Mouse (Mus musculus) left cerebral cortex, adult 18-20 months (tissue): ENCODE results near the gene Exoc4. TPM values are rescaled to one million over a fixed set of nuclear protein-coding genes. Genes with fewer than 3 reads are reported as not detected.
A peak's percentile ranks its signal among the peaks of the same experiment; 100 is the strongest.

Experiments
- DNase-seq, 2 experiments: peaks; one replicate each; pipeline ENCODE4 v3.0.0; 2021 to 2022; ENCODE audit warnings: low spot score in 2 of 2, mixed read lengths in 1 of 2
- total RNA-seq, 2 experiments: library from RNA; stranded (reverse); gene quantifications; 2 replicates each; pipeline ENCODE4 v1.2.3; 2021

The Exoc4 gene
- total RNA-seq, 2 experiments from 2014 or later = 71.3 to 76.3 TPM

DNA sequence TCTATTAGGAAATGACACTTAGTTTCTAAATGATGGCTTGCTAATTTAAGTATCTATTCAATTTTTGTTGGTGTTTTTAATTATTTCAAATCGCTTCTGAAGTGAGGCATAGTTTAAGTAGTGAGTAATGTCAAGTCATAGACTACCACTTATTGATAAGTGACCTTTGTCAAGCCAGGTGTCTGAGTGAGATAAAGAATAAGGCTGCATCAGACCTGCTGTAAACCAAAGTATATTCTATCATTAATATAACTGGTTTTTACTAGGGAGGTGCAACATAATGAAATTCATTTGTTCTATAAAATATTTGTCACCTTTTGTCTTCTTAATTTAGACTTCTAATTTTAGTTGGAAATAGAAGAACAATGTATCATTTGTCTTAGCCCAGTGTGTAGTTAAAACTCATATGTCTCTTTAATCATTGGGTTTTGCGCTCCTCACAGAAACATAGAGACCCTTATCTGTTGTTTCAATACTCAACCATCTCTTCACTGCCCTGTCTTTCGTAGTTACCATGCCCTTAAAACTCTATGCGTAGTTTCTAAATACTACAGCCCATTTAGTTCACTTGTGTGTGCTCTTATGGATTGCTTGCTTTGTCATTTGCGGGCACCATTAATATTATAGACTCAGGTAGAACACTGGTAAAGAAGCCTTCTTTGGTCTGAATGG lies 217.4 kb downstream of the Exoc4 start:
- DNase-seq = no peak

DNA sequence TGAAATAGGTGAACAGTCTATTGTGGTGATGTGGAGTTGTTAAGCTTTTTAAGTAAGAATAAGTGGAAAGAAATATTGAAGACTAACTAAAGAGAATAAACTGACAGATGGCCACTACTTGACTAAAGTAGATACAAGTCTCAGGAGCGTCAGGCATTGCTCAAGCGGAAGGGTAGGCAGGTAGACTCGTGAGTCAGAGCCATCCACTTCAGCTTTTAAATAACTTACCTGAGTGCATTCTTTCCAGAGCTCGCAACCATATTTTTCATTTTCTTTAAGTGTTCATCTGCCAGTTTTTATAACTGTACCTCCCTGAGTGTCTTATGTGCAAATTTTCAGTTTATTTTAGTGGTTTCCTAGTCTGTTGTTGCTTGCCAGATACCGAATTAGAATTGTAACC lies 219.6 kb downstream of the Exoc4 start:
- DNase-seq = no peak

DNA sequence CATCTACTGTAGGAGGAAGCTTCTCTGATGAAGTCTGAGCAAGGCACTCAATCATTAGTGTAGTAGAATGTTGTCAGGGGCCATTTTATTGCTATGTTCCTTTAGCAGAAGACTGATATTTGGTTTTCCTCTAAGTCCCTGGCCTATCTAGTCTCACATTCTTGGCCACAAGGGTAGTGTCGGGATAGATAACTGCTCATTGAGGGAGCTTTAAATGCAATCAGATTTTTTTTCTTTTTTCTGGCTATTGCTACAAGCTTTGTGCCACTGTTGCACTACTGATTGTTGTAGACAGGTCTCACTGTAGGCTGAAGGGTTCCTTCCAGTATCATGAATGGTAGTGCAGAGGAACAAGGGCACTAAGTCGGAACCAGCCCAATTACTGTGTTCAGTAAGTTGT lies 227.2 kb downstream of the Exoc4 start:
- no peak for DNase-seq

DNA sequence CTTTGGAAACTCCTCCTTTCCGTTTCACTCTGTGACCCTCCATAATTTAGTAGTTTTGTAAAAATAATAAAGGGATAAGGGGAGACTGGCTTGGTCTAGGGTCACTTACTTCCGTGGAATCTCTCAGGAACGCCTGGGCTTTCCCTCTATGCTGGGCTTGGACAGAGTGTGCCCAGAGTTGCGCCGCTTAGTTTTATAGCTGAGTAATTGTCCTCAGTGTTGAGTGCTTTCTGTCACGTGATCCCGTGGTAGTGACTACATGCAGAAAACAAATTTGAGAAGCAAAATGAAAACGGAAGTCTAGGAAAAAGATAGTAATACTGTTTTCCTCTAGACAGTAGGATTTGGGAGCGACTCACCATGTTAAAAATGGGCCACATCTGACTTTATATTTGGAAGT lies 235.7 kb downstream of the Exoc4 start:
- DNase-seq = no peak

DNA sequence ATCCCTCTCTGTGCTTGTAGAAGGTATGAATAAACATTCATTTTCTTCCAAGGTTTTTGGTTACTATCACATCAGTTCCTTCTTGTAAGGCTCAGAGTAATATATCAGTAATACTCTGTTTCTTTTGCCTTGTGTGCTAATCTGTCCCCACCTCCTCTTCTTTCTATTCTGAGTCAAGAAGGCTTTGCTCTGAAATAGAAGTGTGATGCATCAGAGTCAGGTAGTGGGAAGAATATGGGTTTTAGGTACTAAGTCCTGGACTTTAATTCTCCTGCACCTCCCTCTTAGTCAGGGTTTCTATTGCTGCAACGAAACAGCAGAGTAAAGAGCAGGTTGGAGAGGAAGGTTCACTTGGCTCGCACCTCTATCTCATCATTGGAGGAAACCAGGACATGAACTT lies 240.9 kb downstream of the Exoc4 start:
- DNase-seq = no peak

DNA sequence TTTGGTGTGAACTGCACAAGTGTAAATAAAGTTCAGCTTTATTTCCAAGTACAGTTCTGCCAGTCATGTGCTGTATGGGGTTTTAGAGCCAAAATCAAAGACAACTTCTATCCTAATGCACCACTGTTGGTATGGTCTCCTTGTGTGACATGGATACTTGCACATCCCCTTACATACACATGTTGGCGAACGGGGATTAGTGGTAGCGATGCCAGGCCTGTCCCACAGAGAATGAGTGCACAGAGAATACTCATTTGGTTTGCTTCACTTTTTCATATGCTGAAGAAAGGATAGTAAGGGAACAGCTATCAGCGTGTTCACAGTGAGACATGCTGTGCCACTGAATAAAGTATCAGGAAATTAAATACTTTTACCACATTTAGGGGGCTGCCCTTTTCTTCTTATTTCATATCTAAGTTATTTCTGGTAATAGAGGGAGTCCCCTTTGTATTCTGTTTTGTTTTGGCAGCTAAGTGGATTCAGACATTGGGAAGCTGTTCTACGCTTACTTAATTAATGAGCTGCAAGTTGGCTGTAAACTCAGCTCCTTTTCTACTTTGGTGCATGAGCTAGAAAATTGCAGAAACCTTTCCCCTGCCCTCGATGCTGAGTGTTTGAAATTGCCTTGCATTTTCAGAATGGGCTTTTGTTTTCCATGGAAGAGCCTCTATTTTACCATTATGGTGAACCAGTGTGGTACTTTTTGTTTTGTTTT lies 247.4 kb downstream of the Exoc4 start:
- DNase-seq = no peak

DNA sequence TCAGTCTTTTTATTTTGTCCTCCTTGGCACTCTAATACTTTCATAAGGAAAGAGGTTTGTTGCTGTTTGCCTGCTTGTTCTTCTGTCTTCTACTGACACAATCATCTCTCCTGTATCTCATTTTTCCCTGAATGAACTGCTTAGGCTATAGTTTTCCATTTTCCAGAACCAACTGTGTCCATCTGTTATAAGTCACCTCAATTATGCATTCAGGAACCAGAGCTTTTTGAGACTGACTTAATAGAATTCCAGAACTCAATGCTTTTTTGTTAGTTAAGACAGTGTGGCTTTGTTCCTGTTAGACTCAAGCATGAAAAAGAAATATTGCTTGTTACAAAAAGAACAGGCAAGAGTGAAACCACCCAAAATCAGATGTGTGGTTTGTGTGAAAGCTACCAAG lies 248.5 kb downstream of the Exoc4 start:
- no peak for DNase-seq

DNA sequence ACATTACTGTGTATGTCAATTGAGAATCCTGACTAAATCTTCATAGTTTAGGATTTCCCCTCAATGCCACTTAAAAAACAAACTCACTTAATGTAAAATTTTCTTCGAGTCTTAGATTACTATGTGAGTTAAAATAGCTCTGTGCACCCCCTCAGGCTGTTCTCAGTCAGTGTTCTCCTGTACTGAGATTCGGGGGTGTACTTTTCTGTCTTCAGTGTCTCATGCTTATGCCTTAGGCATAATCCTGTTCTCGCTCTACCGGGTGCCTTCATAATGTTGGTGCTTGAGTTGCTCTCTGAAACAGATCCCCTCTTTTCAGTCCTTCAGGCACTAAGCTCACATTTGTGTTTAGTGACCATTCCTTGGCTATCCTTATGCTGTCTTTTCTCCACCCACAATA lies 253.5 kb downstream of the Exoc4 start:
- peak in 1 of 2 experiments; percentile 27 for DNase-seq

DNA sequence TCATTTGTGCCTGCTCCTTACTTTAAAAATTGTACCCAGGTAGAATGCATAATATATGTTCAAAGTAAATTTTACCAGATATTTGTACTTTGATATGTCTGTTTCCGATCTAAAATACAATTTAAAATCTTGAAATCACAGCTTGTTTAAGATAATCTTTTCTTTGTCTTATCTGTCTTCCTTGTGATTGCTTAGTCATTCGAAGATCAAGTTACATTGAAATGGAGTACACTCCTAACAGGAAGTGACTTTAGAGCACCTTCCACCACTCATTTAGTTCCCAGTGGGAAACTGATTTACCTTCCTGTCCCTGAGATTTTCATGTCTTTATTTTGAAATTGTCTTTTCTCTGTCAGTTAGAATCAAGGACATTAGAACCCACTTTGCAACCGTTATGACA lies 254.5 kb downstream of the Exoc4 start:
- DNase-seq = no peak

DNA sequence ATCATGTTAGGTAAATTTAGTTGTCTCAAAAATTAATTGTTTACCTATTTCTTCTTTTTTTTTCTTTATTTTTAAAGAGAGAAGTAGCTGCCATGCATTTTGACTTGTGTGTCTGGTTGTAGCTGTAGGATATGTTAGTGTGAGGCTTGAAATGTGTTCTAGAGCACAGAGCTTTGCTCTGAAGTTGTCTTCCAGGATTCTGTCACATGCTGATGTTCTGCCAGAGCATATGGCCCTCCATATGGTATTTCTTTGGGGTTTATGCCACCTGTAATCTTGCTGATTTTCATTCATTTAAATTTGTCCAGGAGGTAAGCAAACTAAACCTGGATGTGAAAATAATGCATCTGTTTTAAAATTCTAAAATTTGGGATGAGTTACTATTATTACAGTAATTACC lies 258.2 kb downstream of the Exoc4 start:
- no peak for DNase-seq

DNA sequence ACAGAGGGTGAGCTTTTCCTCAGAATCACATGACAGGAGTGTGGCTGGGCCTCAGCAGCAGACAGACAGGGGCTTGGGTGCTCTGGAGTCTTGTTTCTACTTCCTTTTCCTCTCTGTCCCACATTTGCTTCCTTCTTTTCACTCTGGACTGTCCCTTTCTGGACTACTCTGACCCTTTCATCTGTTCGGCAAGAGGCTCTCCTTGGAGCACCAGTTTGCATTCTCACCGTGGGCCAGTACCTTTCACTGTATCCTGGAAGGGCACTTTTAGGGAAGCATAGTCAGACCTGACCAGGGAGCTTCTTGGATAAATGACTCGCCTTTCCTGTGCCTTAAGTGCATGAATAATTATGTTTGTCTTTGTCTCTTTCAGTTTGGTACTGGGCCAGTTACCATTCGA lies 266.5 kb downstream of the Exoc4 start:
- no peak for DNase-seq

DNA sequence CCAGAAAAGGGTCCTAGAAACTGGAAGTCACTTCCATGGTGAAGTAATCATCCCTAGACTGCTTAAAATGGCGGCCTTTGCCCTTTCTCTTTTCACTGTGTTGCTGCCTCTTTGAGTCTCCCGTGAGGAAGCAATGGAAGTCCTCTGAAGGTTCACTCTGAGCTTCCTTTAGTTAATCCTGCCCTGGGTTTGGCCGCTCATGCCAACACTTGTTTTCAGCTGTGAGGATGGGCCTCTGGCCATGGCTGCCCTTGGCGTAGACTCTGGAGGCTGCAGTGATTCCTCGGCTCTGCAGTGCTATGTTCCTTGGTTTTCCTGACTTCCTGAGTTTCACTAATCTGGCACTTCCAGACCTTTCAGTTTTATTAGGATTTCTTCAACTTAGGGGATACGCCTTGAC lies 267.9 kb downstream of the Exoc4 start:
- no peak for DNase-seq

DNA sequence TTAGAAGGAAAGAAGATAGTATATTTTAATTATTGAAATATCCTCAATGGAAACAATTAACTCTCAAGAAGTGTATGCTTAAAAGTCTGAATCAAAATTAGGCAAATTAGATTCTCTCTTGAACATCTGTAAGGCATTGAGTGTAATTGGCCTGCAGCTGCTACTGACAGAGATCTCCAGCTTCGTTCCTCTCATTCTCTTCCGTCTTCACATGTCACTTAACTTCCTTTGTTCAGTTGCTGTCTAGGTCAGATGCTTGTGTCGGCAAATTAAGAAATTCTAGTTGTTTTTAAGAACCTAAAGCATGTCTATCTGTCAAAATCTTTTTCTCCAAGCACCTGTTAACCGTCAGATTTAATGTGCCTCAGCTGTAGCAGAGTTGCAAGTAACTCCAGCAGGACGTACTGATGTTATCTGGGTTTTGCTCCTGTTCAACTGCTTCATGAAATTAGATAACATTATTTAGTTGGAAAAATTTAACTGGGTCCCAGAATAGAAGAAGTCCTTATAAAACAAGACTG lies 269.1 kb downstream of the Exoc4 start:
- DNase-seq = no peak

DNA sequence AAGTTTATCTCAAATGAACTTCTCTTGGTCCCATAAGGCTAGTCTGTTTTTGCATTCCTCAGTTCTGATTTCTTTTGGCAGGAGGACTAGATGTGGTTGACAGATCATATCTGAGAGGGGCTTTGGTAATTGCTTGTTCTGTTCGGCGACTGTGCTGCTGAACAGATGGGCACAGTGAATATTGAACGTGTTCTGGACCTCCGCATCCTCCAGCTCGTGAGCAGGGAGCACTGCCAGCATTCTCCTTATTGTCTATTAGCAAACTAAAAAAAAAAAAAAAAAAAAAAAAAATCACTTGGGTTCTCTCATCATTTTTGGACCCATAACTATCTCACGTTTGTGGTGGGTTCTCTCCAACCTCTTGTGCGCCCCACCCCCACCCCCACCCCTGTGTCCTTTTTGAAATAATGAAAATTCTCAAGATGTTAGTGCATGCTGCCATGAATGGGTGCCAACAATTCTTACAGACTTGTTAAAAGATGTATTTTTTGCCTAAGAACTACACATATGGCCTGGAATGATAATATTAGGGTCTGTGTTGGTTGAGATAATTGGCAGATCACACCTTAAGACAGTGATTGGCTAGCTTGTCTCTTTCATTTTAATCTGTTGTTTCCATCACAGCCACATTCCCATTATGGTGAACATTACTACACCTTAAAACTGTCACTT lies 276.9 kb downstream of the Exoc4 start:
- no peak for DNase-seq

DNA sequence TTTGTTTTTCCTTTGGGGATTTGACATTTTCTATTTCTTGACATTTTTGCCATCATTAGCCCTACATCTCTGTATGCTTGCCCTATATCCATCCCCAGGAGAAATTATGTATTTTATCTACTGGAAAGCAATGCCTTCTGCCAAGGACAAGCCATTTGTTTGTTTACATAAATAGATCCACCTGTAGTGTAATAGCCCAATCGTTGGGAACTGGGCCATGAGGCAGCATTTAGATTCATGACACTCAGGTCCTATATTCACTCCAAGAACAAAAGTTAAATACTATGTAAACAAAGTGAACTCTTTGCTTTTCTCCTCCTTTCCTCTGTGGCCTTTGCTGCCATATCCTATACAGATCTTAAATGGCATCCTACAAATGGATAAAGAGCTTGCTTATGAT lies 291.5 kb downstream of the Exoc4 start:
- DNase-seq = no peak

DNA sequence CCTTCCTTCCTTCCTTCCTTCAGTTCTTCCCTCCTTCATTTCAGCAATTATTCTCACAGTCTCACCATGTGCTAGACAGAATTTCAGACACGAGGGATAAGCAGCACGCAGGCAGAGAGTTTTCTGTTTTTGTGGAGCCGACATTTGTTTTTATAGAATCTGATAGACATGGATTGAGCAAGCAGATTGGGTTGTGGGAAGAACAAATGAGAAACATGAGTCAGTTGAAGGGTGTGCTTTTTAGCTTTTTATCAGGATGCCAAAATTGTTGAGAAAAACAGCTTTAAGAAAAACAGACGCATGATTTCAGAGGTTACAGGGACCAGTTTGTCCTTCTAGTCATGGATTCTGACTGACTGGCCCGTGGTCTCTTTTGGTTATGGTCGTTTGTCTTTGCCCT lies 293.8 kb downstream of the Exoc4 start:
- no peak for DNase-seq

DNA sequence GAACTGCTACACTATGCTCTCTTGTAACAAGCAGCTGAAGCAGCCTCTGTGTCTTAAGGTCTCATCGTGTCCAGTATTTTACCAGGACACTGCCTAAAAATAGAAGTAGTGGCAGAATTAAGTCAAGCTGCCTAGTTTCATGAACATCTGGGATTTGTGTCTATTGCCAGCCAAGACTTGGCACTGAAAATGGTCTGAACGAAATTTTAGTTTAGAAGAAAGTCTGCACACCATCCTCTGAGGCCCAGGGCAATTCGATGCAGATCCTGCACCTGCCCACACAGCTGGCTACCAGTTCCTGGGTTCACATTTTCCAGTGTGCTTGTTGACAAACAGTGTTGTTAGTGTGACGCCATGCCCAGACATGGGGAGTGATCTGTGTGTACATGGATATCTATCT lies 303.0 kb downstream of the Exoc4 start:
- DNase-seq = no peak

DNA sequence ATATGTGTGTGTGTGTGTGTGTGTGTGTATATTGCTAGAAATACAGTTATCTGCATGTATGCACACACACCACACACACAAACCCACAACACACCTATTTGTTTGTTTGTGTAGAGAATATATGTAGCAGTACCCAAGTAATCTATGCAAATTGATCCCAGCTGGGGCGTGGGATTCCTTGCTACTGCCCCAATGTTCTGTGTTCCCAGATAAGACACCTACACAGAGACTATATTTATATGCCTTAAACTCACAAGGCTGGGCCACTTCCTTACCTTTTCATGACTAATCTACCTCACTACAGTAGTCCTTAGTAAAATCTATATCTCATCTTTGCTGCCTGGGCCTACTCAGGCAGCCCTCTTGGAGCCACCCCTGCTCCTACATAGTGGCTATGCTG lies 312.0 kb downstream of the Exoc4 start:
- peak; percentile 33 to 58 for DNase-seq

DNA sequence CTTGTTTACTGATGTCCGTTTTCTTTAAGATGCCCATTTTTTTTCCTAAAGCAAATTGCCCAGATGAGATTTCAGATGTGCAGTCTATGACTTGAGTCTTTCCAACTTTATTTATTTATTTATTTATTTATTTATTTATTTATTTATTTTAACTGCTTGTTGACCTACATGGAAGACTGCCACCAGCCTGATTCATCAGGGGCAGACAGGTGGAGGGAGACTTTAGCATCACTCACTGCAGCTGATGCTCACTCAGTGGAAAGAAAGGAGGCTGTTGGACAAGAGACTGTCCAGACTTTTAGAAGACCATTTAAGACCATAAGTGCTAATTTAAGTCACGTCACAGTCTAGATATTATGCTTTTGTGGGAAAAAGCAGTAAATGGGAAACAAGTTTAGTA lies 313.0 kb downstream of the Exoc4 start:
- no peak for DNase-seq

DNA sequence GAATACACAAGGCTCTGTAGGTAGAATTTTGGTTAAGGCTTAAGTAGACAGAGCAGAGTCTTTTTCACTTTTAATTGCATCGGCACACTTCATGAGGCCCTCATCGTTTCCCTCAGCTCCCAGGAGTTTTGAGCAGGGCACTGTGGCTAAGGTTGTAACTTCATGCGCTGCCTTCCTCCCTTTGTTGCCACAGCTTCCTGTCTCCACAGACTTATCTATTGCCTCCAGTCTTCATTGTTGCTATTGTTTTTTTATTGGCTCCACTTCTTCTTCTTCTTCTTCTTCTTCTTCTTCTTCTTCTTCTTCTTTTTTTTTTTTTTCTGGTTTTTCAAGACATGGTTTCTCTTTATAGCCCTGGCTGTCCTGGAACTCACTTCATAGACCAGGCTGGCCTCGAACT lies 327.1 kb downstream of the Exoc4 start:
- no peak for DNase-seq

DNA sequence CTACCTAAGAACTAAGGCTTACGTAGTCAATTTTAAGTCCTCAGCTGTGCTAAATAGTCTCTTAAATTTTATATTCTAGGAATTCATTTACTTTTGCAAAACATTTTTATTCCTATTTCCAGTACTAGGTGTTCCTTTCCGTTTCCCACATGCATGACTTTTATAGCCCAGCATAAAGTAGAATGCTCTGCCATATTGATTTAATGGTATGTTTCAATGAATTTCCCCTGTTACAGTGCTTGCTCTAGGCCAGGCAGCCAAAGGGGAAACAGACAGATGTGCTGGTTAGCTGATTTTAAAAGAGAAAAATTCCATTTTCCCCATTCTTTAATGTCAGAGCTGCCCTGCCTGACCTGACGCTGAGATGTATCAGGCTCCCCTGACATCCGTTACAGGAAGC lies 359.6 kb downstream of the Exoc4 start:
- DNase-seq = no peak

DNA sequence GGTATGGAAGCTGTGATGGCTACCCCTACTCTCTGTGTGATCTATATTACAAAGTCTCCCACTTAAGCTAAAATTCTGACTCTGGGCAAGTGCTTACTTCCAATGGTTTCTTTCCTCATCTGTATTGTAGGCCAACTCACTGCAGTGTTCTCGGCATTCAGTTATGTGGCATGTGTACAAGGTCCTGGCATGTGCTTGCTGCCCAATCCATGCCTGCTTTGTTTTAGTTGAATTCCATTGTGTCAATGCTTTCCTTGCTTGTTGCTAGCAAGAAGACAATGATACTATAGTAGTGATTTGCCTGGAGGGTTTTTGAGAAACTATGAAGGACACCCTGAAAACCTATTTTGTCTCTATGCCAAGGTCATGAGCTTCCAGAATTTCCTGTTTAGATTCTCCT lies 365.1 kb downstream of the Exoc4 start:
- no peak for DNase-seq
